Mouse (Mus musculus) left cerebral cortex, adult 2 months (tissue): ENCODE data around the gene Fyb. TPM values are rescaled to one million over a fixed set of nuclear protein-coding genes. Genes with fewer than 3 reads are reported as not detected.

ENCODE experiments used
- DNase-seq, 2 experiments: peaks; one replicate each; pipeline ENCODE4 v3.0.0; 2021 to 2022; ENCODE audit warnings: low spot score in 2 of 2, mixed read lengths in 1 of 2; ENCODE audit errors: extremely low spot score in 1 of 2
- H3K27ac ChIP-seq: fragments of 200-600 bp; 2 replicates; pipeline ENCODE4 v1.8.1; 2022
- H3K4me3 ChIP-seq: fragments of 200-600 bp; 2 replicates; pipeline ENCODE4 v1.8.1; 2022
- CTCF ChIP-seq: fragments of 200-600 bp; IDR thresholded peaks from 2 replicates; pipeline ENCODE4 v1.8.1; 2022; ENCODE audit warnings: antibody characterized with exemption, mild to moderate bottlenecking, moderate library complexity
- intact Hi-C: fragments of 180-260 bp; cut with DNase I; formaldehyde crosslinking; loops from one replicate; pipeline ENCODE4 v1.15.1; 2025
- total RNA-seq, 2 experiments: library from RNA; stranded (reverse); gene quantifications; 2 replicates each; pipeline ENCODE4 v1.2.3; 2021

The Fyb gene
- total RNA-seq, 2 experiments from 2014 or later: 9.2 to 9.9 TPM

DNA sequence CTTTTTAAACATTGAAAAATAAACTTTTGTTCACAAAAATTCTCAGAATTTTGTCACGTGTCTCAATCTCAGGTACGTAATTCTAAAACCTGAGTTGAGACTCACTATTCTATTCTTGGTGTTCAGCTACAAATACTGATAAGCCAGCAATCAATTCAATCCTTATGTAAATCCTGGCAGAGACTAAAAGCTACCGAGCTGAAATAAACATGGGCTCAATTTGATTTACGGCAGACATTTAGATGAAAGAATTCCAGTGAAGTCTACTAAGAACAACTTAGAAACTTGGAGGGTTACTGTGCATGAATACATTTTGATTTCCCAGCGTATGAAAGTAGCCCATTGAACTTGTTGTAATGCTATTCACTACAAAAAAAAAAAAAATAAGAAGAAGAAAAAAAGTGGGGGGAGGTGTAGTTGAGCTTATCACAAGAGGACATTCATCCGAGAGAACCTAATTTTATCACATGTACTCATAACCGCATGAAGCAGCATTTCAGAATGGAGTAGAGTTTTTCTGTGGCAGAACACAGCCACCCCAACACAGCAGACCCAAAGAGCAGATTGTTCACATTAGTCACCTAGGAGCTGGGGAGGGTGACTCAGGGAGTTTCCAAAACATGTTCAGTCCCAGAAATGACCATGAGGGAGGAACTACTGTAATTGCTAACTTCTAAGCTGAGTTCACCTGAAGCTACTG lies 17.1 kb downstream of the Fyb start:
- intact Hi-C loops: no loop called here
- DNase-seq: no peak
- Histone ChIP-seq H3K27ac (no peak overlapping the region), H3K4me3 (no peak overlapping the region)
- no peak for TF ChIP-seq CTCF

DNA sequence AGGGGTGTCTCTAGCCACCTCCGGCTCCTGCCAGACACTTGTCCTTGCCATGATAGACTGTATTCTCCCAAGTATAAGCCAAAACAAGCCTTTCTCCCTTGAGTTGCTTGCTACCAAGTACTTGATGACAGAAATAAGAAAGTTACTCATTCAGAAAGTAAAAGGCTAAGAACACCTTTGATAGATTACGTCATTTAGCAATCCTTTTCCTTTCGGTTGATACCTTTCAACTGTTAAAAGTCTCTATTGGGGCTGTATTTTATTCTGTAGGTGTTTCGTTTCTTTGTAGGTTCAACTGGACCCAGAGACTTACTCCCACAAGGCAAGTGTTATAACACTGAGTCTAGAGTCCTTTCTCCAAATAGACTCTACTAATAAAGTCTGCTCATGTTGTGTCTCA lies 26.3 kb downstream of the Fyb start:
- Histone ChIP-seq H3K27ac (no peak overlapping the region), H3K4me3 (no peak overlapping the region)
- intact Hi-C loops: no loop called here
- no peak for DNase-seq
- no peak for TF ChIP-seq CTCF

DNA sequence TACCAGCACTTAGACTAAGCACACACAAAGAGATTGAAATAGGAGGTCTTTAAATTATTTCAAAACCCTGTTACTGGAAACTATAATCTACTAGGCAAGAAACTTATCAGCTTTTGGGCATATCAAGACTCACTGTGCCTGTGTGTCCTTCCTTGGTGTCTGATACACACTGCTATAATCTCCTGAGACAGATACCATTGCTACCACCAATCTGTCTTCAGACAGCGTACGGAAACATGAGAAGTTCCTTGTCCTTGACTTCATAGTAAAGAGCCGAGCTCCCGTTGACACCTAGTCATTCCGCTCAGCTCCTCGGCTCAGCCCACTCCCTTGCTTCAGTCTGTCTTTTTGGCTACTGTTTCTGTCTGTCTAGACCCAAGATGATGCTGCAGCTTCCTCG lies 29.2 kb downstream of the Fyb start:
- DNase-seq: no peak
- intact Hi-C loops: no loop called here
- Histone ChIP-seq H3K4me3 (no peak overlapping the region), H3K27ac (no peak overlapping the region)
- no peak for TF ChIP-seq CTCF

DNA sequence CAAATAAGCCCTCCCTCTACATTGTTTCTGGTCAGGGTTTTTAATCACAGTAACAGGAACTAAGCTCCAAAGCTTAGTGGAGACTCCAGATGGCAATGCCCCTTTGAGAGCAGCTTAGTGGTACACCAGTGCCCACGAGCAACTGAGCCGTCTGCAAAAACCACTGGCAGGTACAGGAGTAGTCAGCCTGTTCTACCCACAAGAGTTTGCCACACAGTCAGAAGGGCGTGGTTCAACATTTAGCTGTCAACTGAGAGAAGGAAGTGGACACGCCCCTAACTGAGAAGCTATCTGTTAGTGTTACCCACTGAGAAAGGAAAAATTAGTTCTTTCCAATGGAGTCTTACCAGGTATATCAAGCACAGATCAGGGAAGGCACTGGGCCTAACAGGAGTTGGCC lies 32.1 kb downstream of the Fyb start:
- no peak for DNase-seq
- Histone ChIP-seq H3K4me3 (no peak overlapping the region), H3K27ac (no peak overlapping the region)
- intact Hi-C loops: no loop called here
- no peak for TF ChIP-seq CTCF

DNA sequence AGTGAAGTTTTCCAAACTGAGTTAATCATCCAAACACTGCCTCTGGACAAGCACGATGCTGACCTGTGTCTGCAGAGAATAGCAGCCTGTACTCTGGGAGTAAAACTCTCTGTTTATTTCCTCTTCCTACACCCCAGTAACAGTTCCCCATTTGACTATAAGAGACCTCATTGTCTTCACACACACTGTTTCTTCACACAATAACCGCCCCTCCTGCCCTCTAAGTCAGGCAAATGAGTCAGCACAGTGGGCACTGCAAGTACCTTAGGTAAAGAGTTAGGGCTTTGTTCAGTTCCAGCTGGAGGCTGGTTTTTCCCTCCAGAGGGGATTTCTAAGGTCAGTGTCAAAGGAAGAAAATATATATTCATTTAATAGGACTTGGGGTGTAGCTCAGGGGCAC lies 32.9 kb downstream of the Fyb start:
- intact Hi-C loops: no loop called here
- no peak for DNase-seq
- Histone ChIP-seq H3K4me3 (no peak overlapping the region), H3K27ac (no peak overlapping the region; the same call in 1 of the 2 replicates)
- no peak for TF ChIP-seq CTCF

DNA sequence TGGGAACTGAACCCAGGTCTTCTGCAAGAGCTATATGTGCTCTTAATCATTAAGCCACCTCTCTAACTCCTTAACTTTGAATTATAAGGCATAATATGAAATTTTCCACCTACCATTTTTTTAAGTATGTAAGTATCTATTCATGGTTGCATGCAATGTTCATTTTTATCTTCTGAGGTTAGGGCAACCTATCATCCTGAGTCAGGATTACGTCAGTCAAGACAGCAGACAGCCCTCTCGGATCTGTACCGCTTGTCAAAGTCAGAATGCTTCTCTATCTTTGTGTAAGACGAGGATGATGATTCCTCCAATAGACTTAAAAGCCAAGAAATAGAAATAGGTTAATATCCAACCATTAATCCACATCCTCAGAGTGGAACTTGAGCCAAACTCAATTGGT lies 33.6 kb downstream of the Fyb start:
- Histone ChIP-seq H3K27ac (no peak overlapping the region), H3K4me3 (no peak overlapping the region)
- intact Hi-C loops: no loop called here
- no peak for TF ChIP-seq CTCF
- no peak for DNase-seq

DNA sequence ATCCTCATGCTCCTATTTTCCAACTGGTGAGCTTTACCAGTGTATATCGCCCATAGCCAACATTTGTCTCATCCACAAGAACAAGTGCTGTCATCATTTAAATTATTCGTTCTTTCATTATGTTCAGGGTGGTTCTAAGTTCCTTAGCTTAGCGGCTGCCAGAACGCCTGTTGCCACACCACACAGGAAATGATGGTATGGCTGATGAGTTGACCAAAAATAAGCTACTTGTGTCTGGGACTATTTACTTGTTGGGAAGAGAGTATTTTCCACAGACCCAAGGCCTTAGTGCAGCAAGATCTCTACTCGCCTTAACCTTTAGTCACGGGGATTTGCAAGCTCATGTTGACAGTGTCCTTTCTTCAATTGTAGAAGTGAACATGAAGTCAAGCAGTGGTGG lies 34.3 kb downstream of the Fyb start:
- TF ChIP-seq CTCF: no peak
- no peak overlapping the region for H3K4me3 ChIP-seq
- no peak for DNase-seq
- intact Hi-C loops: no loop called here
- no peak overlapping the region for H3K27ac ChIP-seq

DNA sequence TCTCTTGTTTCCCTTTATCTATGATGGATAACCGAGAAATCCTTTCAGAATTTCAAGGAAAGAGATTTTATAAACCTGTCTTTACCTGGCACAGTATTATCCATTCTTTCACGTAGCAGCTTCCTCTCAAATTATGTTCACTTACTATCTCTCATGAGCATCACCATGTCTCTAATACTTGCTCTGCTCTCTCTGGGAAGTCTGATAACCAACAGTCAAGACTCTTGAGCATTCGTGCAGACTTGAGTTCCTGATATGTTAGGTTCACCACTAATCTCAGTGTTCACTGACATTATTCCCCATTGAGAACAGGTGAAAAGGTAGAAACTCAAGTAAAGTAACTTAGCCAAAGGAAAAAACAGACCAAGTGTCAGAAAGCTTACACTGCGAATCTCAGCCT lies 34.9 kb downstream of the Fyb start:
- intact Hi-C loops: no loop called here
- H3K27ac ChIP-seq: no peak overlapping the region
- TF ChIP-seq CTCF: no peak
- no peak for DNase-seq
- H3K4me3 ChIP-seq: no peak overlapping the region

DNA sequence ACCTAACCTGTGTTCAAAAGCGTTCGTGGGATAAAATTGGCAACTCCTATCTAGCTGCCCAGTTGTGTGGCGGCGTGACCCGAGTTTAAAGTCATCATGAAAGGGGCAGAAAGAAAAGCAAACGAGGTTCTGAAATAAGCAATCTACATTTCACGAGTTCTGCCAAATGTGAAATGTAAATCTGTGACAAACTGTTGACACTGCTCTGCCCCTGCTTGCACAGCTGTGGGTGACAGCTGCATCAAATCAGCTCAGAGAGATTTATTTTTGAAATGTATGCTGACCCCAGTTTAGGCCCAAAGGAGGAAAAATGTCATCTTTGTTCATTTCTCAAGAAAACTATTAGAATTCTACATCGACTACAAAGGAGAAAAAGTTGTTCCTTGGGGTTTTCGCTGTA lies 36.5 kb downstream of the Fyb start:
- Histone ChIP-seq H3K27ac (no peak overlapping the region), H3K4me3 (no peak overlapping the region)
- TF ChIP-seq CTCF: no peak
- intact Hi-C loops: no loop called here
- no peak for DNase-seq

DNA sequence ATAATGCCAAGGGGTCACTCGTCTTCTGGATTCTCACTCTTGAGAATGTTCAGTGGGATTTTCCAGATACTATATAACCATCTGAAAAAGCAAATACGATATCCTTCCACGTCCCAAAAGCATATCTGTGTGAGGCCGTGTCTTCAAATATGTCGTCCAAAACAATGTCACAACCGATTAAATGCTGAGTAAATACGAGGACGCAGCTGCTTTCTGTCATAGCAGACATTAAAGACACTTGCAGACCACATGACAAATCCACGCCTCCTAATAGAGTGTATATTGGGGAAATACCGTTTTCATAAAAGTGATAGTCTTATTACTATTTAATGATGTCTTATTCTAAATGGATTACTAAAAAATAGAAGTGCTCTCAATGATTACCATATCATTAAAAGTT lies 38.0 kb downstream of the Fyb start:
- H3K27ac ChIP-seq: no peak overlapping the region
- intact Hi-C loops: no loop called here

DNA sequence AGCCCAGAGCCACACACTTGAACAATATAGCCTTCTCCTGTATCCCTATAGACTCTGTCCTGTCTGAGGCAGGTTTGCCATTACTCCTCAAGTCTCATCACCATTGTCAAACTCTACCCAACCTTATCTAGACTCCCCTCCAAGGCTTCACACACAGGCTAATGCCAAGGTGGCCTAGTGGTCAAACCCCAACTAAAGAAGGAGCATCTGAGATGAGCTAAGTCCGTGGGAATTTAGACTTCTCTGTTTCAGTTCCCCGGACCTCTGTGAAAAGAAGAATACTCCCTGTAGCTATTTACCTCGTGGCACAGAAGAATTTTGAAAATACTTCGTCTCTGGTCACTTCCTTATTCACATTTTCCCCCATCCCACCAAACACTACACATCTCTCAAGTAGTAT lies 39.5 kb downstream of the Fyb start:
- Histone ChIP-seq H3K27ac (no peak overlapping the region), H3K4me3 (no peak overlapping the region)
- intact Hi-C loops: no loop called here
- no peak for DNase-seq
- TF ChIP-seq CTCF: no peak

More for the DNA sequence above, 38.0 kb downstream of the Fyb start:
- no peak for TF ChIP-seq CTCF
- no peak overlapping the region for H3K4me3 ChIP-seq
- no peak for DNase-seq

DNA sequence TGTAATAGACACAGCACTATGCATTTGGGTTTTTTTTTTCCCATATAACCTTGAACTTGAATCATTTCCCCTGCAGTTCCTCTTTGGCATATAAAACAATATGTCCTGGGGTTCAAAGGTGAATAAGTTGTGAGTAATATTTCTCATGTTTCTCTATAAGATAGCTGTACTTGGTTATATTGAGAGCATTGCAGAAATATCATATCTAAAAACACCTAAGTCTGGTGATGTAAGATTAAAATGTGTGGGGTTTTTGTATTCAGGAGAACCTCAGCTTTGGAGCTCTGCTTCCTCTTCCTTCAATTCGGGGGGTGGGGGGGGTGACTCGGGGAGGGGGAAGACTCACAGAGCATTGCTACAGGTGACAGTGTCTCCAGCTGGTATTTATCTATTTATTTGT lies 40.0 kb downstream of the Fyb start:
- no peak overlapping the region for H3K27ac ChIP-seq
- no peak overlapping the region for H3K4me3 ChIP-seq
- DNase-seq: no peak
- TF ChIP-seq CTCF: no peak
- intact Hi-C loops: no loop called here

DNA sequence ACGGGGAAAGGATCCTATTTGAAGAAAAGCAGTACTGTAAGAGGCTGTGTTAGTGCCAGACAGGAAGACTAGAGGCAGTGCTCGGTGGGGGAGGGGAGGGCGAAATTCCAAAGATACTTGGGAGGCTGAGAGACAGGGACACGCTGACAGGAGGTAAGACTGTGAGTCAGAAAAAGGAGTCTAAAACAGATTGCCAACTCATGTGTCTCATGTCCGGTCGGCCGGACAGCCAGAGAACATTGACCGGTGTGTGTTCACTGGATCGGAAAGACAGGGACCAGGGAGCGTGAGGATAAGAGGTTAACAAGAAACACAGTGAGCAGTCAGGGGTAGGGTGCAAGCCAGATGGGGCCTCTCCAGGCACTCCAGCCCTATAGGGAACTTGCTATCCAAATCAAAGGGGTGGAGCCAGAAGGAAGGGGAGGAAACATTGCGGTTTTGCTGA lies 42.3 kb downstream of the Fyb start:
- Histone ChIP-seq H3K4me3 (no peak overlapping the region), H3K27ac (no peak overlapping the region)
- TF ChIP-seq CTCF: no peak
- DNase-seq: no peak
- intact Hi-C loops: no loop called here
